Mouse (Mus musculus): ENCODE results near the gene Phf21b.

- TF ChIP-seq EP300 (IDR thresholded peaks at IDR 0.05) = no peak
- TF ChIP-seq CTCF (IDR thresholded peaks at IDR 0.05) = no peak
These were observed 35.0 kb downstream of the Phf21b start for GRCm38 (mm10) chr15:84820811-84821210.
